ENCODE assay signal across 16 mouse cellular contexts in genomic region chr10:21711866-21712265, GRCm38 (mm10).
DNase-seq lines count a peak whose midpoint lies in the region; ATAC-seq lines count a peak whose summit lies in the region.
"Had no signal": no experiment of that assay in that cellular context is flagged by ENCODE, and none has a peak within 500 bp of the region (broad histone marks: within the 10 kb centered on the region; RNA-seq: fewer than 3 reads in every experiment).

No protein-coding gene starts in this region.

- 0 out of 2 replicates have a peak, but pooled peaks have one; percentile 41 for ATAC-seq in frontal cortex, adult (ENCODE audit: low TSS enrichment)
- ATAC-seq: forebrain, embryonic 15.5 days; hindbrain, embryonic 16.5 days had no signal

- no peak for DNase-seq in frontal cortex, postnatal 36 days (ENCODE audit: low spot score in 2 of 2)
- DNase-seq in layer of hippocampus, adult 11-12 months (ENCODE audit: low spot score), result peak; percentile 42
- no peak for DNase-seq in layer of hippocampus, adult 9-10 months (ENCODE audit: low spot score)
- DNase-seq in lung, postnatal 36 days, result peak; percentile 43
- no peak for DNase-seq in lung, postnatal 14 days
- DNase-seq in right cerebral cortex, postnatal 4 days, result no peak
- DNase-seq: adrenal gland, postnatal 10 days; B cell, adult 2 months; cerebellum, adult 11-12 months; cerebellum, adult 9-10 months; cerebellum, postnatal 25 days; gastrocnemius, postnatal 14 days; heart, postnatal 4 days had no signal

Comparison
In these comparisons a context has a peak if more than half of its experiments do, and no peak if none do; other contexts are left out.
1. DNase-seq: peak in layer of hippocampus, adult 11-12 months (single experiment) and lung, postnatal 36 days (single experiment); none in frontal cortex, postnatal 36 days (0 of 2), layer of hippocampus, adult 9-10 months (single experiment), lung, postnatal 14 days (single experiment) and right cerebral cortex, postnatal 4 days (single experiment).